Mouse (Mus musculus): ENCODE measurements around the gene Rnf220.

DNA sequence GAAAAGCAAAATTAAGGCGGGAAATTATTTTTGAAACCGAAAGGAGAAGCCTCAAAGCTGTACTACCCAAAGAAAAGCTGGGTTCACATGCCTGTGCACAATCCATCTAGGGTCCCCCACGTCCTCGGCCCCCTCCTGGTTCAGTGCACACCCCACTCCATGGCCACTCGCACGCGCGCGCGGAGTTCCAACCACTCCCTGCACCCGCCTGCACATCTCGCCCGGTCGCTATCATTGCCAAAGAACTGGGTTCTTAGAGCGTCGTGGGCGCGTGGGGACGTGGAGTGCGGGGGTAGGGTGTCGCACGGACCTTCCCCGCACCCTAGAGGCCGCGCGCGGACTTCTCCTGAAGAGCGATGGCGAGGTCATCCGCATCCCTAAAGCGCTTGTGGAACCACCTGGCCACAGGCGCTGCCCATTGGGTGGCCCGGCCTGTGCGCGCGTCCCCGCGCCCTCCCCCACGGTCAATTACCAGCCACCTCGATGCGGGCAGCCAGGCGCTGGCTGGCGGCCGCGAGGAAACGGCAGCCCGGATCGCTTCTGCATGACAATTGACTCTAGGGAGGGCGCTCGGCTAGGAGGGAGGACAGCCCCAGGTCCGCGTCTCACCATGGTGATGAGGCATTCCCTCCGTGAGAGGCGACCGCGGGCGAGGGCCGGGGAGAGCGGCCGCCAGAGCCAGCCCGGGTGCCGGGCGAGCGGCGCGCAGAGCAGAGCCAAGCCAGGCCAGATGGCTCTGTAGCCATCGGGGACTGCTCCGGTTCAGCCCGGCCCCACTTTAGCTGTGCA lies 12.4 kb downstream of the Rnf220 start:
- no peak for TF ChIP-seq CTCF (IDR thresholded peaks at IDR 0.05; ENCODE audit: low read depth)
- no peak for TF ChIP-seq EP300 (IDR thresholded peaks at IDR 0.05; ENCODE audit: low read depth)
